Comparison of ENCODE assay signal across 20 mouse cellular contexts in the genomic region with DNA sequence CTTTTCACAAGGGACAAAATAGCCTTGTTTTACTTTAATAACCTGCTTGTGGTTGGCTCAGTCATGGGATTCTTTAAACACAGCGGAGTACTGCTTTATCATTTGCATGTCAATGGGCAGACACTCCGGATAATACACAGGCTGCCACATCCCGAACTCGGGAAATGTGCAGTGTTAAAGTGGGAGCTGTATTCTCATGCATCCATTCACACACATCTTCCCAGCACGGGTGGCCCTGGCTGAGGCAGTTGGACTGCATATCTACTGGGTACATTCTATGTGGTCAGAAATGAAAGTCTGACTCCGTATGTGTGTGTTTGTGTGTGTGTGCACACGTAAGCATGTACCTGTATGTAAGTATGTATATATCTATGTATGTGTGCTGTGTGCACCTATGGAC.
DNase-seq lines count a peak whose midpoint lies in the region; ATAC-seq and TF ChIP-seq lines count a peak whose summit lies in the region.
"Had no signal": no experiment of that assay in that cellular context is flagged by ENCODE, and none has a peak within 500 bp of the region (broad histone marks: within the 10 kb centered on the region; RNA-seq: fewer than 3 reads in every experiment).

No protein-coding gene starts in this region.

- H3K4me3 ChIP-seq in forebrain, embryonic 12.5 days (replicated peaks): no peak overlapping the region
- H3K4me3 ChIP-seq in forebrain, postnatal 0 days (ENCODE audit: low read depth, low read length): no peak overlapping the region
- no peak overlapping the region for H3K4me3 ChIP-seq in neural tube, embryonic 11.5 days (ENCODE audit: low read depth, low read length)
- no peak overlapping the region for H3K4me3 ChIP-seq in neural tube, embryonic 15.5 days (replicated peaks)
- no peak overlapping the region for H3K4me3 ChIP-seq in midbrain, embryonic 13.5 days (replicated peaks)
- H3K4me3 ChIP-seq: embryonic facial prominence, embryonic 15.5 days; heart, embryonic 13.5 days; intestine, embryonic 15.5 days; left cerebral cortex, adult 2 months had no signal

- H3K9me3 ChIP-seq in forebrain, embryonic 12.5 days: no peaks in the 10 kb centered on the region
- no peaks in the 10 kb centered on the region for H3K9me3 ChIP-seq in forebrain, postnatal 0 days (ENCODE audit: low read length)
- H3K9me3 ChIP-seq in neural tube, embryonic 11.5 days (ENCODE audit: control insufficient read depth, low read length): no peaks in the 10 kb centered on the region
- H3K9me3 ChIP-seq in neural tube, embryonic 15.5 days (replicated peaks): no peaks in the 10 kb centered on the region
- no peaks in the 10 kb centered on the region for H3K9me3 ChIP-seq in midbrain, embryonic 13.5 days
- H3K9me3 ChIP-seq: embryonic facial prominence, embryonic 15.5 days; heart, embryonic 13.5 days; intestine, embryonic 15.5 days had no signal

- no peak for DNase-seq in forebrain, postnatal 0 days
- DNase-seq in neural tube, embryonic 11.5 days (ENCODE audit: low spot score): no peak
- no peak for DNase-seq in gastrocnemius, adult 8-10 months (ENCODE audit: low spot score in 2 of 2)
- DNase-seq in kidney, adult 8-10 months: no peak
- DNase-seq: adrenal gland, postnatal 36 days; cerebellum, adult 2 months; cerebellum, postnatal 36 days; kidney, postnatal 36 days; layer of hippocampus, adult 9-11 months; lung, adult 18-20 months; lung, postnatal 14 days had no signal

- peaks cover 35% of the 10 kb centered on the region for H3K4me1 ChIP-seq in forebrain, embryonic 12.5 days
- no peaks in the 10 kb centered on the region for H3K4me1 ChIP-seq in forebrain, postnatal 0 days (ENCODE audit: insufficient read depth)
- peaks cover 5% of the 10 kb centered on the region for H3K4me1 ChIP-seq in neural tube, embryonic 11.5 days (ENCODE audit: control insufficient read depth, insufficient read depth, low read length)
- H3K4me1 ChIP-seq in neural tube, embryonic 15.5 days: peaks cover 6% of the 10 kb centered on the region
- H3K4me1 ChIP-seq in midbrain, embryonic 13.5 days (replicated peaks): peaks cover 28% of the 10 kb centered on the region

- H3K27ac ChIP-seq in forebrain, embryonic 12.5 days: no peak overlapping the region
- H3K27ac ChIP-seq in forebrain, postnatal 0 days (ENCODE audit: low read depth, low read length): no peak overlapping the region
- no peak overlapping the region for H3K27ac ChIP-seq in neural tube, embryonic 11.5 days (ENCODE audit: low read depth, low read length)
- no peak overlapping the region for H3K27ac ChIP-seq in neural tube, embryonic 15.5 days (replicated peaks)
- H3K27ac ChIP-seq in midbrain, embryonic 13.5 days: no peak overlapping the region
- H3K27ac ChIP-seq: embryonic facial prominence, embryonic 15.5 days; heart, embryonic 13.5 days; intestine, embryonic 15.5 days; left cerebral cortex, adult 2 months had no signal

- no peaks in the 10 kb centered on the region for H3K27me3 ChIP-seq in forebrain, embryonic 12.5 days
- no peaks in the 10 kb centered on the region for H3K27me3 ChIP-seq in forebrain, postnatal 0 days (ENCODE audit: insufficient read depth, low read length)
- H3K27me3 ChIP-seq in neural tube, embryonic 11.5 days (ENCODE audit: control insufficient read depth, insufficient read depth, low read length): no peaks in the 10 kb centered on the region
- no peaks in the 10 kb centered on the region for H3K27me3 ChIP-seq in neural tube, embryonic 15.5 days (replicated peaks)
- H3K27me3 ChIP-seq in midbrain, embryonic 13.5 days: no peaks in the 10 kb centered on the region
- H3K27me3 ChIP-seq: embryonic facial prominence, embryonic 15.5 days; heart, embryonic 13.5 days; intestine, embryonic 15.5 days; Patski had no signal

- no peaks in the 10 kb centered on the region for H3K36me3 ChIP-seq in forebrain, embryonic 12.5 days (replicated peaks)
- H3K36me3 ChIP-seq in forebrain, postnatal 0 days (ENCODE audit: insufficient read depth): no peaks in the 10 kb centered on the region
- H3K36me3 ChIP-seq in neural tube, embryonic 11.5 days (ENCODE audit: control insufficient read depth, insufficient read depth, low read length): no peaks in the 10 kb centered on the region
- H3K36me3 ChIP-seq in neural tube, embryonic 15.5 days: no peaks in the 10 kb centered on the region
- no peaks in the 10 kb centered on the region for H3K36me3 ChIP-seq in midbrain, embryonic 13.5 days
- H3K36me3 ChIP-seq: embryonic facial prominence, embryonic 15.5 days; heart, embryonic 13.5 days; intestine, embryonic 15.5 days had no signal

- TF ChIP-seq CTCF in forebrain, postnatal 0 days (IDR thresholded peaks at IDR 0.05; ENCODE audit: low read depth): no peak

- no peak overlapping the region for H3K9ac ChIP-seq in forebrain, embryonic 12.5 days
- H3K9ac ChIP-seq in forebrain, postnatal 0 days: no peak overlapping the region
- no peak overlapping the region for H3K9ac ChIP-seq in neural tube, embryonic 11.5 days (ENCODE audit: low read length)
- H3K9ac ChIP-seq in neural tube, embryonic 15.5 days (replicated peaks): no peak overlapping the region
- H3K9ac ChIP-seq in midbrain, embryonic 13.5 days (replicated peaks): no peak overlapping the region
- H3K9ac ChIP-seq: embryonic facial prominence, embryonic 15.5 days; heart, embryonic 13.5 days; intestine, embryonic 15.5 days had no signal

- H3K4me2 ChIP-seq in forebrain, embryonic 12.5 days: 0 out of 2 replicates have a peak overlapping the region, but pooled peaks have one; percentile 4
- no peak overlapping the region for H3K4me2 ChIP-seq in forebrain, postnatal 0 days (ENCODE audit: low read depth)
- H3K4me2 ChIP-seq in neural tube, embryonic 11.5 days (ENCODE audit: low read depth): no peak overlapping the region
- no peak overlapping the region for H3K4me2 ChIP-seq in neural tube, embryonic 15.5 days
- H3K4me2 ChIP-seq in midbrain, embryonic 13.5 days (replicated peaks): no peak overlapping the region
- H3K4me2 ChIP-seq: embryonic facial prominence, embryonic 15.5 days; heart, embryonic 13.5 days; intestine, embryonic 15.5 days; liver, embryonic 11.5 days had no signal

- WGBS in forebrain, embryonic 12.5 days: 38% methylated on average over 7 of the region's 7 CpGs
- WGBS in forebrain, postnatal 0 days: 18% methylated on average over 7 of the region's 7 CpGs
- WGBS in neural tube, embryonic 11.5 days: 52% methylated on average over 7 of the region's 7 CpGs
- 30% methylated on average over 7 of the region's 7 CpGs for WGBS in neural tube, embryonic 15.5 days
- WGBS in midbrain, embryonic 13.5 days: 27% methylated on average over 7 of the region's 7 CpGs

- peak; percentile 74 for ATAC-seq in forebrain, embryonic 12.5 days (ENCODE audit: low FRiP score)
- ATAC-seq in forebrain, postnatal 0 days: no peak; the same call in 1 of the 2 replicates
- ATAC-seq in neural tube, embryonic 11.5 days (ENCODE audit: insufficient read depth, low FRiP score, low TSS enrichment): peak; percentile 32; the same call in 1 of the 2 replicates
- ATAC-seq in neural tube, embryonic 15.5 days (ENCODE audit: low FRiP score): no peak
- ATAC-seq in midbrain, embryonic 13.5 days: peak; percentile 65
- ATAC-seq: intestine, embryonic 15.5 days; Patski had no signal

Comparison
In these comparisons a context has a peak if more than half of its experiments do, and no peak if none do; other contexts are left out.
1. ATAC-seq: peak in forebrain, embryonic 12.5 days (single experiment), neural tube, embryonic 11.5 days (single experiment) and midbrain, embryonic 13.5 days (single experiment); none in forebrain, postnatal 0 days (single experiment) and neural tube, embryonic 15.5 days (single experiment).